Mouse (Mus musculus): ENCODE measurements around the gene Dner. TPM values are rescaled to one million over a fixed set of nuclear protein-coding genes. Genes with fewer than 3 reads are reported as not detected.

Gene Dner
- polyA plus RNA-seq, 1 experiment from 2014 or later: 244 TPM

GRCm38 (mm10) chr1:84382709-84383108 is 313.3 kb downstream of the Dner start:
- WGBS: 86% methylated on average over 1 of the region's 1 CpGs
- no peak overlapping the region for H3K4me3 ChIP-seq (replicated peaks; ENCODE audit: low read depth, low read length)

DNA sequence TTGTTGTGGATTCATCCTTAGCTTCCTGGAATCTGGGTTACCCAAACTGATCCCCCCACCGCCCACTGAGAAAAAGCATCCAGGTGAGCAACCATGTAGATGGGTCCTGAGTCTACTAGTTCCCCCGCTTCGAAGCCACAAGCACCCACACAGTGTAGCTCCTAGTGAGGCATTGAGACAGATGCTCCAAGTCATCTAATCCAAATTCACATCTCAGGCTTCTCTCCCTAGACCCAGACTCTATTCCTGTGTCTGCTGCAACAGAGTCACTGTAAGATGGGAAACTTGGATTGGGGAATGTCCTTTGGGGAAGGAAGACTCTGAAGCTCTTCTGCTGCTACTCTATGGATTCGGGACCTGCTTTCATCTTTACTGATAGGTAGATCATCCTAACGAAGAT is 314.0 kb downstream of the Dner start:
- 94% methylated on average over 5 of the region's 5 CpGs for WGBS
- DNase-seq: no peak

More at GRCm38 (mm10) chr1:84382709-84383108, 313.3 kb downstream of the Dner start:
- Histone ChIP-seq H3K27ac (replicated peaks; ENCODE audit: low read depth, low read length) (no peak overlapping the region), H3K9ac (replicated peaks; ENCODE audit: low read length) (no peak overlapping the region), H3K36me3 (ENCODE audit: control insufficient read depth, insufficient read depth, low read length) (peaks cover 22% of the 10 kb centered on the region), H3K4me2 (ENCODE audit: low read length) (no peak overlapping the region), H3K9me3 (ENCODE audit: control insufficient read depth, low read length) (no peaks in the 10 kb centered on the region), H3K27me3 (ENCODE audit: control insufficient read depth, insufficient read depth, low read length) (no peaks in the 10 kb centered on the region), H3K4me1 (ENCODE audit: control insufficient read depth, insufficient read depth, low read length) (0 out of 2 replicates have a peak, but pooled peaks cover 1% of the 10 kb centered on the region)
- DNase-seq (no peak), ATAC-seq (ENCODE audit: low FRiP score, low TSS enrichment) (no peak)

GRCm38 (mm10) chr1:84380895-84381294 is 315.1 kb downstream of the Dner start:
- H3K36me3 ChIP-seq (ENCODE audit: control insufficient read depth, insufficient read depth, low read length): peaks cover 22% of the 10 kb centered on the region
- H3K4me2 ChIP-seq (ENCODE audit: low read length): no peak overlapping the region
- no peak overlapping the region for H3K27ac ChIP-seq (replicated peaks; ENCODE audit: low read depth, low read length)
- H3K4me1 ChIP-seq (ENCODE audit: control insufficient read depth, insufficient read depth, low read length): no peaks in the 10 kb centered on the region
- H3K9ac ChIP-seq (replicated peaks; ENCODE audit: low read length): no peak overlapping the region
- 93% methylated on average over 3 of the region's 3 CpGs for WGBS
- H3K4me3 ChIP-seq (replicated peaks; ENCODE audit: low read depth, low read length): no peak overlapping the region
- H3K27me3 ChIP-seq (ENCODE audit: control insufficient read depth, insufficient read depth, low read length): no peaks in the 10 kb centered on the region
- ATAC-seq (ENCODE audit: low FRiP score, low TSS enrichment) (no peak), DNase-seq (no peak)
- H3K9me3 ChIP-seq (ENCODE audit: control insufficient read depth, low read length): no peaks in the 10 kb centered on the region

More for the DNA sequence above, 314.0 kb downstream of the Dner start:
- H3K4me2 ChIP-seq (ENCODE audit: low read length): no peak overlapping the region
- no peaks in the 10 kb centered on the region for H3K4me1 ChIP-seq (ENCODE audit: control insufficient read depth, insufficient read depth, low read length)
- no peak overlapping the region for H3K27ac ChIP-seq (replicated peaks; ENCODE audit: low read depth, low read length)
- peaks cover 22% of the 10 kb centered on the region for H3K36me3 ChIP-seq (ENCODE audit: control insufficient read depth, insufficient read depth, low read length)
- no peaks in the 10 kb centered on the region for H3K9me3 ChIP-seq (ENCODE audit: control insufficient read depth, low read length)
- ATAC-seq (ENCODE audit: low FRiP score, low TSS enrichment): no peak
- H3K9ac ChIP-seq (replicated peaks; ENCODE audit: low read length): no peak overlapping the region
- H3K27me3 ChIP-seq (ENCODE audit: control insufficient read depth, insufficient read depth, low read length): no peaks in the 10 kb centered on the region
- H3K4me3 ChIP-seq (replicated peaks; ENCODE audit: low read depth, low read length): no peak overlapping the region

DNA sequence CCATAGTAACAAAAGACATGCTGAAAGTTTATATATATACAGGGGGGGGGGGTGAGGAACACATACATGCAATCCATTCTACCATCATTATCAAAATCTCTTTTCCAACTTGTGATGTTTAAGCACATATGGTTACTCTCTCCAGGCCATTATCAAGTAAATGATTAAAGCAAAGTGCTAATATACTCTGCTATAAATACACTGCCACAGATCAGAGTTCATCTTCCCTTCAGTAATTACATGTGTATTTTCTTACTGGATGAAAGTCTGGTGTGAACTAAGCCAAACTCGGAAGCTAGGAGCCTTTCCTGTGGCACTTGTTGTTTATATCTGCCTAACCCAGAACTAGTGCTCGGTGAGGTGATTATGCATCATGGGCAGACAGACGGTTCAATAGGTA is 328.3 kb downstream of the Dner start:
- Histone ChIP-seq H3K27me3 (ENCODE audit: control insufficient read depth, insufficient read depth, low read length) (no peaks in the 10 kb centered on the region), H3K36me3 (ENCODE audit: control insufficient read depth, insufficient read depth, low read length) (no peaks in the 10 kb centered on the region), H3K4me2 (ENCODE audit: low read length) (no peak overlapping the region), H3K4me1 (ENCODE audit: control insufficient read depth, insufficient read depth, low read length) (no peaks in the 10 kb centered on the region), H3K9ac (replicated peaks; ENCODE audit: low read length) (no peak overlapping the region), H3K4me3 (replicated peaks; ENCODE audit: low read depth, low read length) (no peak overlapping the region), H3K9me3 (ENCODE audit: control insufficient read depth, low read length) (no peaks in the 10 kb centered on the region), H3K27ac (replicated peaks; ENCODE audit: low read depth, low read length) (no peak overlapping the region)
- no peak for DNase-seq
- no peak for ATAC-seq (ENCODE audit: low FRiP score, low TSS enrichment)
- 87% methylated on average over 3 of the region's 3 CpGs for WGBS

GRCm38 (mm10) chr1:84366553-84366952 is 329.5 kb downstream of the Dner start:
- ATAC-seq (ENCODE audit: low FRiP score, low TSS enrichment) (no peak), DNase-seq (no peak)
- Histone ChIP-seq H3K4me3 (replicated peaks; ENCODE audit: low read depth, low read length) (no peak overlapping the region), H3K4me2 (ENCODE audit: low read length) (no peak overlapping the region), H3K27ac (replicated peaks; ENCODE audit: low read depth, low read length) (no peak overlapping the region), H3K9me3 (ENCODE audit: control insufficient read depth, low read length) (no peaks in the 10 kb centered on the region), H3K4me1 (ENCODE audit: control insufficient read depth, insufficient read depth, low read length) (no peaks in the 10 kb centered on the region), H3K27me3 (ENCODE audit: control insufficient read depth, insufficient read depth, low read length) (no peaks in the 10 kb centered on the region), H3K9ac (replicated peaks; ENCODE audit: low read length) (no peak overlapping the region), H3K36me3 (ENCODE audit: control insufficient read depth, insufficient read depth, low read length) (no peaks in the 10 kb centered on the region)
- WGBS: 80% methylated on average over 3 of the region's 3 CpGs

DNA sequence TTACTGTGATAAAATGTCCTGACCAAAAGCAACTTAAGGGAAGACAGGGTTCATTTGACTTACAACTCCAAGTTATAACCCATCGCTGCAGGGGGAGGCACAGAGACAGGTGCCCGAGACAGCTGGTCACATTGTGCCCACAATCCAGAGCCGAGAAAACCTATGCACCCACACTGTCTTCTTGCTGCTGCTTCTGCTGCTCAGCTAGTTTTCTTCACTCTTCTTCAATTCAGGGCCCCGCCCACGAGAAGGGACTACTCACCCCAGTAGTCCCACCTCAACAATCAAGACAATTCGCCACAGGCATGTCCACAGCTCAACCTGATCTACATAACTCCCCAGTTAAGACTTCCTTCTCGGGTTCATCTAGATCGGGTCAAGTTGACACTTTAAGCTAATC is 332.1 kb downstream of the Dner start, which contains the start of gene Pid1:
TSS of gene Pid1 (minus strand) at position 214 of the 400 bp plus-strand sequence.
- DNase-seq (no peak), ATAC-seq (ENCODE audit: low FRiP score, low TSS enrichment) (no peak)
- H3K9me3 ChIP-seq (ENCODE audit: control insufficient read depth, low read length): no peaks in the 10 kb centered on the region
- no peaks in the 10 kb centered on the region for H3K36me3 ChIP-seq (ENCODE audit: control insufficient read depth, insufficient read depth, low read length)
- H3K27ac ChIP-seq (replicated peaks; ENCODE audit: low read depth, low read length): no peak within 1 kb of the TSS
- no peaks in the 10 kb centered on the region for H3K27me3 ChIP-seq (ENCODE audit: control insufficient read depth, insufficient read depth, low read length)
- H3K9ac ChIP-seq (replicated peaks; ENCODE audit: low read length): no peak within 1 kb of the TSS
- WGBS: 87% methylated on average over 8 of the region's 8 CpGs
- H3K4me2 ChIP-seq (ENCODE audit: low read length): no peak within 1 kb of the TSS
- no peaks in the 10 kb centered on the region for H3K4me1 ChIP-seq (ENCODE audit: control insufficient read depth, insufficient read depth, low read length)
- no peak within 1 kb of the TSS for H3K4me3 ChIP-seq (replicated peaks; ENCODE audit: low read depth, low read length)

DNA sequence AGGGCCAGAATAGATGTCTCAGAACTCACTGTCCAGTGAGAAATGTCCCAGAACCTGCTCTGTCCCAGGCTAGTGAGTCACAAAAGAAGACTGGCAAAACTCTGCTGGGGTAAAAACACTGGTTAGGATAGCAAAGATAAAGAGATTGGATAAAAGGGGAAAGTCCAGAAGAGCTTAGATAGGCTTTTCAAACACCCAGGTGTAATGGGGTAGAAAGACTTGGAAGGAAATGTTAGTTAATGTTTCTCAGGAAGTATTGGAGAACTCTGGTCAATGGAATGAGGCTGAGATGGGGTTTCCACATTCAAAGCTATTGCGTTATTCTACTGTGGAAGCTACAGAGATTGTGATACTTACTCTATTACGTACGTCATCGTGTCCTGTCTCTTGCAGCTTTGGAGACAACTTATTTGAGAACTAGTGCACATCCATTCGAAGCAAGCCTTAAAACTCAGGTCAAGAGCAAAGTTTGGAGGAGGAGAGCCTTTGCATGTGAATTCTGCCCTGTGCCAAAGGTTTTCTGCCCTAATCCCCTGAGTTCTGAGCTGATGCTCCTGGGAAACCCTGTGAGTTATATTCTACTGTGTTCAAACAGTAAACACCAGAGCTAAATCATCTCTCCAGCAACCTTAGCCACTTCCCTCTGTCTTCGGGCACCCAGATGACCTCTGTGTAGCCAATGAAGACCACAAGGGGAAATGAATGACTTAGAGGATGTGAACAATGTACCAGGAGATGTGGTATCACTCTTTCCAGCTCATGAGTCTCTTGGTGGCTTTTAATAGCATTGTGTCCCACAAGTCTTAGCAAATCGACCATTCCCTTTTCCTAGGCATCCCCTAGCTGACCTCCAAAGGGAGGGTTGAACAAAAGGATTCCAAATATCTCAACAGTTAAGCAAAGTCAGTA is 333.1 kb downstream of the Dner start:
- H3K27me3 ChIP-seq (ENCODE audit: control insufficient read depth, insufficient read depth, low read length): no peaks in the 10 kb centered on the region
- WGBS: 91% methylated on average over 7 of the region's 7 CpGs
- H3K27ac ChIP-seq (replicated peaks; ENCODE audit: low read depth, low read length): no peak overlapping the region

GRCm38 (mm10) chr1:84362209-84362608 is 333.8 kb downstream of the Dner start:
- no peaks in the 10 kb centered on the region for H3K27me3 ChIP-seq (ENCODE audit: control insufficient read depth, insufficient read depth, low read length)
- DNase-seq (no peak), ATAC-seq (ENCODE audit: low FRiP score, low TSS enrichment) (no peak)
- 95% methylated on average over 1 of the region's 1 CpGs for WGBS
- H3K4me2 ChIP-seq (ENCODE audit: low read length): no peak overlapping the region
- H3K4me1 ChIP-seq (ENCODE audit: control insufficient read depth, insufficient read depth, low read length): no peaks in the 10 kb centered on the region
- no peak overlapping the region for H3K9ac ChIP-seq (replicated peaks; ENCODE audit: low read length)
- no peaks in the 10 kb centered on the region for H3K9me3 ChIP-seq (ENCODE audit: control insufficient read depth, low read length)
- no peak overlapping the region for H3K4me3 ChIP-seq (replicated peaks; ENCODE audit: low read depth, low read length)
- no peak overlapping the region for H3K27ac ChIP-seq (replicated peaks; ENCODE audit: low read depth, low read length)
- no peaks in the 10 kb centered on the region for H3K36me3 ChIP-seq (ENCODE audit: control insufficient read depth, insufficient read depth, low read length)

More for the DNA sequence above, 333.1 kb downstream of the Dner start:
- no peaks in the 10 kb centered on the region for H3K36me3 ChIP-seq (ENCODE audit: control insufficient read depth, insufficient read depth, low read length)
- H3K4me3 ChIP-seq (replicated peaks; ENCODE audit: low read depth, low read length): no peak overlapping the region
- no peaks in the 10 kb centered on the region for H3K9me3 ChIP-seq (ENCODE audit: control insufficient read depth, low read length)
- H3K9ac ChIP-seq (replicated peaks; ENCODE audit: low read length): no peak overlapping the region
- H3K4me1 ChIP-seq (ENCODE audit: control insufficient read depth, insufficient read depth, low read length): no peaks in the 10 kb centered on the region
- no peak for ATAC-seq (ENCODE audit: low FRiP score, low TSS enrichment)
- no peak overlapping the region for H3K4me2 ChIP-seq (ENCODE audit: low read length)
- no peak for DNase-seq

DNA sequence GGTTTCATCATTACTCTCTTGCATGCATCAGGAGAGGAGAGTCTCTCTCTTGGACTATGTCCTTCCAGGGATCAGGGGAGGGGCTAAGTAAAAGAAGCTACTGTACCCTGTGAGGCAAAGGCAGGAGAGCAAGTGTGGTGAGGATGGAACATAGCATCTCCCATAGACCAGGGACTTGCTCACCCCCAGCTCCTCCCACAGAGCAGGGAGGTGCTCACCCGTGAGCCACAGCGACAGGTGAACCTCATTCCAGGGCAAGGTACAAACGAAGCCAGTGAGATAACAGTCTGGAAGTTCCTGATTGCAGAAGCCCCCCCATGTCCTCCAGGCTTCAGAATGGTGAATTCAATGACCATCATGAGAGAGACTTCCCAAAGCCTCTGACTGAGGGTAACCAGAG is 334.6 kb downstream of the Dner start:
- H3K4me2 ChIP-seq (ENCODE audit: low read length): no peak overlapping the region
- no peaks in the 10 kb centered on the region for H3K36me3 ChIP-seq (ENCODE audit: control insufficient read depth, insufficient read depth, low read length)
- WGBS: 88% methylated on average over 3 of the region's 3 CpGs
- no peak for ATAC-seq (ENCODE audit: low FRiP score, low TSS enrichment)
- no peaks in the 10 kb centered on the region for H3K9me3 ChIP-seq (ENCODE audit: control insufficient read depth, low read length)
- DNase-seq: no peak
- H3K9ac ChIP-seq (replicated peaks; ENCODE audit: low read length): no peak overlapping the region
- no peak overlapping the region for H3K27ac ChIP-seq (replicated peaks; ENCODE audit: low read depth, low read length)
- H3K27me3 ChIP-seq (ENCODE audit: control insufficient read depth, insufficient read depth, low read length): no peaks in the 10 kb centered on the region
- H3K4me1 ChIP-seq (ENCODE audit: control insufficient read depth, insufficient read depth, low read length): no peaks in the 10 kb centered on the region
- no peak overlapping the region for H3K4me3 ChIP-seq (replicated peaks; ENCODE audit: low read depth, low read length)
